In the genomic region with DNA sequence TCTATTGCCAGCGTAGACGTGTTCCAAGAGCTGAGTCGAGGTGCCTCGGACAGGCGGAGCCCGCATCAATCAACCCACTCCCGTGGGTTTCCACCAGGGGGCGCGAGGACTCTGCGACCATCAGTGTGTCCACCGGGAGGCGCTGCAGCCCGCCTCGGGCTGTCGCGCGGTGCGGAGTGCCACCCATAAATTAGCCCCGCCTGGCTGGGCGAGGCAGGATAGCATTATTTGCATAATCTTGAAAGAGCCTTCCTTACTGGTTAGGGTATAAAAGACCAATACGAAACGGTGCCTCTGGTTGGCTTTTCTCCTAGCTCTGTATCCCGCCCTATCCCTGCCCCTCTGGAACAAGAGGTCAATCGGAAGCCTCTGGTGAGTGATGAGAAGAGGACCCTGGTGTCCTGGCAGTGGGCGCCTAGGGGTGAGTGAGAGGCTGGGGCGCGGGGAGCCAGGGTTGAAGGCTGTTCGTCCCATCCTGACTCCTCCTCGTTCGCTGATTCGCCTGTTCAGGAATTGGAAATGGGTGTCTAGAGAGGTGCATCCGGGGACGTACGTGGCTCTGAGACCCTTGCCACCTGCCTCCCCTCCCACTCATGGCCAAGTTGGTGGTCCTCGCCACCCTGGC, we compare ENCODE assay signal across 7 mouse cellular contexts. TPM values are rescaled to one million over a fixed set of nuclear protein-coding genes. Genes with fewer than 3 reads are reported as not detected.
DNase-seq lines count a peak whose midpoint lies in the region; ATAC-seq lines count a peak whose summit lies in the region.

No protein-coding gene starts in this region.

- peak; percentile 100 for DNase-seq in adrenal gland, adult 18-20 months (ENCODE audit: low spot score in 2 of 2)
- peak; percentile 95 for DNase-seq in embryo, embryonic 11 days
- DNase-seq in gastrocnemius, postnatal 25 days = peak; percentile 97
- peak; percentile 97 for DNase-seq in left cerebral cortex, postnatal 36 days (ENCODE audit: low spot score in 2 of 2)
- peak; percentile 100 for DNase-seq in midbrain, embryonic 11.5 days (ENCODE audit: low spot score, missing footprints)
- DNase-seq in skeletal muscle tissue, adult 2 months (ENCODE audit: low read depth, low spot score) = peak; percentile 98

- ATAC-seq in intestine, embryonic 15.5 days = peak; percentile 92
- peak; percentile 88 for ATAC-seq in midbrain, embryonic 11.5 days (ENCODE audit: low FRiP score)

- peaks cover 9% of the 10 kb centered on the region; the same call in 1 of the 2 replicates for H3K27me3 ChIP-seq in intestine, embryonic 15.5 days (replicated peaks)
- H3K27me3 ChIP-seq in midbrain, embryonic 11.5 days (ENCODE audit: control insufficient read depth, insufficient read depth, low read length) = peaks cover 32% of the 10 kb centered on the region

- peak overlapping the region; percentile 26 for H3K9ac ChIP-seq in intestine, embryonic 15.5 days
- peak overlapping the region; percentile 14; the same call in 1 of the 2 replicates for H3K9ac ChIP-seq in midbrain, embryonic 11.5 days (ENCODE audit: low read length)

- intact Hi-C loops in left cerebral cortex, postnatal 36 days (cut with DNase I) = loop anchor here (1.0 to 5.0 kb wide), 4 partner anchors 12 to 224 kb away; no protein-coding TSS in a partner anchor

- H3K27ac ChIP-seq in intestine, embryonic 15.5 days = 0 out of 2 replicates have a peak overlapping the region, but pooled peaks have one; percentile 20
- no peak overlapping the region for H3K27ac ChIP-seq in midbrain, embryonic 11.5 days (ENCODE audit: low read depth, low read length)

- H3K9me3 ChIP-seq in intestine, embryonic 15.5 days = no peaks in the 10 kb centered on the region
- no peaks in the 10 kb centered on the region for H3K9me3 ChIP-seq in midbrain, embryonic 11.5 days (ENCODE audit: control insufficient read depth, low read length)

- peaks cover 26% of the 10 kb centered on the region for H3K4me1 ChIP-seq in intestine, embryonic 15.5 days (replicated peaks)
- H3K4me1 ChIP-seq in midbrain, embryonic 11.5 days (ENCODE audit: control insufficient read depth, insufficient read depth, low read length) = peaks cover 13% of the 10 kb centered on the region

- H3K4me3 ChIP-seq in intestine, embryonic 15.5 days (replicated peaks) = peak overlapping the region; percentile 59
- H3K4me3 ChIP-seq in midbrain, embryonic 11.5 days (ENCODE audit: low read depth, low read length) = peak overlapping the region; percentile 47

- 0 out of 2 replicates have a peak, but pooled peaks cover 3% of the 10 kb centered on the region for H3K36me3 ChIP-seq in intestine, embryonic 15.5 days
- H3K36me3 ChIP-seq in midbrain, embryonic 11.5 days (ENCODE audit: control insufficient read depth, insufficient read depth, low read length) = no peaks in the 10 kb centered on the region

- peak overlapping the region; percentile 95 for H3K4me2 ChIP-seq in intestine, embryonic 15.5 days (replicated peaks)
- peak overlapping the region; percentile 68 for H3K4me2 ChIP-seq in midbrain, embryonic 11.5 days

- WGBS in intestine, embryonic 15.5 days = 2% methylated on average over 35 of the region's 35 CpGs
- WGBS in midbrain, embryonic 11.5 days = 2% methylated on average over 35 of the region's 35 CpGs

RNA-seq across cellular contexts. Expression of a gene that starts 1.4 kb away (rescaled TPM):
- 100 to 1,000 TPM; 116 to 169 TPM for total RNA-seq in adrenal gland, adult 18-20 months (2021)
- 10 to 100 TPM; 23.7 to 29.7 TPM for total RNA-seq in gastrocnemius, postnatal 25 days (2021)
- 17.4 and 22.0 TPM in 2 replicates for polyA plus RNA-seq in intestine, embryonic 15.5 days (2015; fragmentation: Nextera tagmentation; extraction: Ambion mirVana)
- total RNA-seq in left cerebral cortex, postnatal 36 days (2021) = 10 to 100 TPM; 72.3 to 80.3 TPM
- 8.2 and 10.5 TPM in 2 replicates for polyA plus RNA-seq in midbrain, embryonic 11.5 days (2014; fragmentation: Nextera tagmentation; extraction: Ambion mirVana)

RNA-seq across cellular contexts. Expression of a gene that starts 1.4 kb away (rescaled TPM):
- 10 to 100 TPM in 1 of 2 experiments, 1 to 10 TPM in 1; 6.6 to 12.0 TPM for total RNA-seq in adrenal gland, adult 18-20 months (2021)
- 1 to 10 TPM; 3.2 to 3.9 TPM for total RNA-seq in gastrocnemius, postnatal 25 days (2021)
- 1.8 and 2.0 TPM in 2 replicates for polyA plus RNA-seq in intestine, embryonic 15.5 days (2015; fragmentation: Nextera tagmentation; extraction: Ambion mirVana)
- total RNA-seq in left cerebral cortex, postnatal 36 days (2021) = 10 to 100 TPM; 16.1 to 19.3 TPM
- 0.63 and 0.86 TPM in 2 replicates for polyA plus RNA-seq in midbrain, embryonic 11.5 days (2014; fragmentation: Nextera tagmentation; extraction: Ambion mirVana)

RNA-seq across cellular contexts. Expression of a gene that starts 13.2 kb away (rescaled TPM):
- 10 to 100 TPM; 71.1 to 83.3 TPM for total RNA-seq in adrenal gland, adult 18-20 months (2021)
- 10 to 100 TPM; 17.4 to 19.0 TPM for total RNA-seq in gastrocnemius, postnatal 25 days (2021)
- polyA plus RNA-seq in intestine, embryonic 15.5 days (2015; fragmentation: Nextera tagmentation; extraction: Ambion mirVana) = 4.1 and 4.7 TPM in 2 replicates
- total RNA-seq in left cerebral cortex, postnatal 36 days (2021) = 10 to 100 TPM; 42.8 to 51.6 TPM
- 4.6 and 5.2 TPM in 2 replicates for polyA plus RNA-seq in midbrain, embryonic 11.5 days (2014; fragmentation: Nextera tagmentation; extraction: Ambion mirVana)

RNA-seq across cellular contexts. Expression of a gene that starts 29.4 kb away (rescaled TPM):
- 1 to 10 TPM; 2.8 to 5.6 TPM for total RNA-seq in adrenal gland, adult 18-20 months (2021)
- 1 to 10 TPM; 1.0 to 1.9 TPM for total RNA-seq in gastrocnemius, postnatal 25 days (2021)
- 7.9 and 8.8 TPM in 2 replicates for polyA plus RNA-seq in intestine, embryonic 15.5 days (2015; fragmentation: Nextera tagmentation; extraction: Ambion mirVana)
- 10 to 100 TPM; 13.2 to 16.6 TPM for total RNA-seq in left cerebral cortex, postnatal 36 days (2021)
- 5.0 and 6.3 TPM in 2 replicates for polyA plus RNA-seq in midbrain, embryonic 11.5 days (2014; fragmentation: Nextera tagmentation; extraction: Ambion mirVana)
